ENCODE assay signal across 16 mouse cellular contexts in genomic region chr1:193965278-193965677, GRCm38 (mm10).
"Had no signal": no experiment of that assay in that cellular context is flagged by ENCODE, and none has a peak within 500 bp of the region (broad histone marks: within the 10 kb centered on the region; RNA-seq: fewer than 3 reads in every experiment).

No protein-coding gene starts in this region.

- H3K4me3 ChIP-seq: megakaryocyte, embryonic 14.5 days; midbrain, embryonic 13.5 days; midbrain, embryonic 15.5 days; neural tube, embryonic 12.5 days; stomach, embryonic 15.5 days had no signal

- H3K4me2 ChIP-seq: lung, embryonic 14.5 days; midbrain, embryonic 11.5 days; midbrain, embryonic 13.5 days; midbrain, embryonic 15.5 days; neural tube, embryonic 12.5 days; stomach, embryonic 15.5 days had no signal

- H3K36me3 ChIP-seq: midbrain, embryonic 13.5 days; midbrain, embryonic 15.5 days; neural tube, embryonic 12.5 days; stomach, embryonic 15.5 days had no signal

- H3K4me1 ChIP-seq: megakaryocyte, embryonic 14.5 days; neural tube, embryonic 12.5 days; stomach, embryonic 15.5 days had no signal

- H3K9me3 ChIP-seq: megakaryocyte, embryonic 14.5 days; midbrain, embryonic 13.5 days; midbrain, embryonic 15.5 days; neural tube, embryonic 12.5 days; stomach, embryonic 15.5 days had no signal

- H3K27ac ChIP-seq: macrophage; midbrain, embryonic 13.5 days; midbrain, embryonic 15.5 days; neural tube, embryonic 12.5 days; stomach, embryonic 15.5 days; stomach, postnatal 0 days had no signal

- ATAC-seq: midbrain, embryonic 13.5 days; midbrain, embryonic 15.5 days had no signal

- H3K9ac ChIP-seq: lung, embryonic 14.5 days; midbrain, embryonic 13.5 days; midbrain, embryonic 15.5 days; neural tube, embryonic 12.5 days; stomach, embryonic 15.5 days had no signal

- H3K27me3 ChIP-seq: midbrain, embryonic 13.5 days; midbrain, embryonic 15.5 days; neural tube, embryonic 12.5 days; stomach, embryonic 15.5 days had no signal

- DNase-seq: lung, adult 18-20 months; lung, embryonic 14.5 days; lung, postnatal 10 days; lung, postnatal 36 days; right cerebral cortex, postnatal 14 days; thymus, adult 2 months; thymus, postnatal 25 days; thymus, postnatal 4 days had no signal
